Mouse (Mus musculus) spleen, embryonic (tissue): ENCODE measurements around the gene A130010J15Rik.

Experiments
- CTCF ChIA-PET: fragments of 350-600 bp; sonication (Branson Sonifier 250); formaldehyde crosslinking; loops from one replicate; lab custom pipeline; 2022; lab: Charles Lee

The A130010J15Rik gene

GRCm38 (mm10) chr1:193167746-193168145 is at the start of gene A130010J15Rik:
Gene A130010J15Rik, plus strand, starts transcription at chr1:193168046.
- CTCF ChIA-PET, result no interaction called here

- CTCF ChIA-PET, result no interaction called here
Measured at GRCm38 (mm10) chr1:193122793-193123192, 45.1 kb upstream of the A130010J15Rik start.

GRCm38 (mm10) chr1:193123290-193123689 is 44.6 kb upstream of the A130010J15Rik start:
- CTCF ChIA-PET, result no interaction called here

- CTCF ChIA-PET, result interaction anchor here (0.6 to 0.7 kb wide), 2 partner anchors 15 to 132 kb away, joined by 4 to 10 read pairs; no protein-coding TSS in a partner anchor
Measured at GRCm38 (mm10) chr1:193125835-193126234, 42.0 kb upstream of the A130010J15Rik start.

- CTCF ChIA-PET, result no interaction called here
Measured at GRCm38 (mm10) chr1:193128055-193128454, 39.8 kb upstream of the A130010J15Rik start.

GRCm38 (mm10) chr1:193129321-193129720 is 38.5 kb upstream of the A130010J15Rik start:
- CTCF ChIA-PET, result interaction anchor here (0.6 to 0.7 kb wide), 2 partner anchors 10 to 91 kb away, joined by 3 read pairs; no protein-coding TSS in a partner anchor

GRCm38 (mm10) chr1:193129786-193130455 is 37.9 kb upstream of the A130010J15Rik start, which contains the start of gene Diexf:
Gene Diexf, minus strand, starts transcription at chr1:193130272.
- CTCF ChIA-PET, result interaction anchor here (0.7 kb wide), 1 partner anchor 52 kb away, joined by 18 read pairs; no protein-coding TSS in a partner anchor

GRCm38 (mm10) chr1:193130456-193130825 is 37.4 kb upstream of the A130010J15Rik start:
- CTCF ChIA-PET, result interaction anchor here (0.7 kb wide), 1 partner anchor 51 kb away, joined by 18 read pairs; no protein-coding TSS in a partner anchor

- CTCF ChIA-PET, result no interaction called here
Measured at GRCm38 (mm10) chr1:193130839-193131238, 37.0 kb upstream of the A130010J15Rik start.

- CTCF ChIA-PET, result no interaction called here
Measured at GRCm38 (mm10) chr1:193131311-193131948, 36.4 kb upstream of the A130010J15Rik start.

GRCm38 (mm10) chr1:193132385-193132784 is 35.5 kb upstream of the A130010J15Rik start:
- CTCF ChIA-PET, result no interaction called here

- CTCF ChIA-PET, result no interaction called here
Measured at GRCm38 (mm10) chr1:193133726-193134125, 34.1 kb upstream of the A130010J15Rik start.

- CTCF ChIA-PET, result no interaction called here
Measured at GRCm38 (mm10) chr1:193138087-193138486, 29.8 kb upstream of the A130010J15Rik start.

GRCm38 (mm10) chr1:193138669-193139068 is 29.2 kb upstream of the A130010J15Rik start:
- CTCF ChIA-PET, result no interaction called here

- CTCF ChIA-PET, result no interaction called here
Measured at GRCm38 (mm10) chr1:193141118-193141517, 26.7 kb upstream of the A130010J15Rik start.

GRCm38 (mm10) chr1:193142517-193143062 is 25.3 kb upstream of the A130010J15Rik start:
- CTCF ChIA-PET, result no interaction called here

- CTCF ChIA-PET, result no interaction called here
Measured at GRCm38 (mm10) chr1:193144516-193144915, 23.3 kb upstream of the A130010J15Rik start.

- CTCF ChIA-PET, result no interaction called here
Measured at GRCm38 (mm10) chr1:193145101-193145500, 22.7 kb upstream of the A130010J15Rik start.

- CTCF ChIA-PET, result no interaction called here
Measured at GRCm38 (mm10) chr1:193146416-193146815, 21.4 kb upstream of the A130010J15Rik start.

GRCm38 (mm10) chr1:193149231-193149630 is 18.6 kb upstream of the A130010J15Rik start:
- CTCF ChIA-PET, result interaction anchor here (0.7 kb wide), 1 partner anchor 307 kb away, joined by 3 read pairs; no protein-coding TSS in a partner anchor

GRCm38 (mm10) chr1:193151134-193151533 is 16.7 kb upstream of the A130010J15Rik start:
- CTCF ChIA-PET, result interaction anchor here (0.6 kb wide), 1 partner anchor 1705 kb away, joined by 3 read pairs; no protein-coding TSS in a partner anchor

- CTCF ChIA-PET, result no interaction called here
Measured at GRCm38 (mm10) chr1:193152872-193153271, 15.0 kb upstream of the A130010J15Rik start, which contains the start of gene Irf6. Gene Irf6, plus strand, starts transcription at chr1:193153111.
